In the genomic region with DNA sequence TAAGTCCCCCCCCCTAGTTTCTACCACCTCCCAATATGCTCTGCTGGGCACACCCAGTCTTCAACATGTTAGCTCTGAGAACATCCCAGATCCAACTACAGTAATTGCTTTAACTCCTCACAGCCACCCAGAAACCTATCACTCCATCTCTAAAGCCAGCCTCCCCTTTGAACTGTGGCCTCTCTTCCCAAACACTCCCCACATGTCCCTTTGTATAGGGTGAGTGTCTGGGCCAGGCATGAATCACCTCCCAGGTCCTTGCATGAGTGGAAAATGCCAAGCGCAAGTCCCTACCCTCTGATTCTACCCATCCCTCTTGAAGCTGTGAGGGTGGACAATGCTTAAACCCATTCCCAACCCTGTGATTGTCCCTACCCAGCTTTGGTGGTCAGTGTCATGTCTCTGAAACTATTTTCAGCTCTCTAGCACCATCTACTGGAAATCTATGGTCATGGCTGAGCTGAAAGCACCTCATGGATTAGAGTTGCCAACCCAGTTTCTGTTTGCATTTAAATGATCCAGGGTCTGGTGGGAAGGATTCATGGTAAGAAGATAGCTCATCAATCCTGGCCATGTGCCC, we compare ENCODE assay signal across 9 mouse cellular contexts.
DNase-seq lines count a peak whose midpoint lies in the region; TF ChIP-seq lines count a peak whose summit lies in the region.
"Had no signal": no experiment of that assay in that cellular context is flagged by ENCODE, and none has a peak within 500 bp of the region (broad histone marks: within the 10 kb centered on the region; RNA-seq: fewer than 3 reads in every experiment).

No protein-coding gene starts in this region.

- no peaks in the 10 kb centered on the region for H3K27me3 ChIP-seq in testis, adult 2 months (ENCODE audit: control insufficient read depth, insufficient read depth, low read length)
- H3K27me3 ChIP-seq: embryonic facial prominence, embryonic 15.5 days had no signal

- no peak overlapping the region for H3K4me3 ChIP-seq in testis, adult 2 months (ENCODE audit: control insufficient read depth, low read depth, low read length)
- H3K4me3 ChIP-seq: embryonic facial prominence, embryonic 15.5 days had no signal

- H3K4me1 ChIP-seq in testis, adult 2 months (ENCODE audit: control insufficient read depth, insufficient read depth, low read length) = no peaks in the 10 kb centered on the region; the same call in 1 of the 2 replicates

- TF ChIP-seq POLR2A in testis, adult 2 months (IDR thresholded peaks at IDR 0.05; ENCODE audit: control insufficient read depth, low read depth, low read length) = no peak

- no peaks in the 10 kb centered on the region for H3K36me3 ChIP-seq in testis, adult 2 months (ENCODE audit: control insufficient read depth, insufficient read depth, low read length)
- H3K36me3 ChIP-seq: embryonic facial prominence, embryonic 15.5 days had no signal

- TF ChIP-seq CTCF in testis, adult 2 months (IDR thresholded peaks at IDR 0.05; ENCODE audit: control insufficient read depth, insufficient read depth, insufficient replicate concordance, low read depth, low read length) = peak; percentile 9; the same call in 1 of the 2 replicates

- no peak overlapping the region for H3K27ac ChIP-seq in testis, adult 2 months (ENCODE audit: control insufficient read depth, insufficient read depth, low read depth, low read length)
- H3K27ac ChIP-seq: embryonic facial prominence, embryonic 15.5 days had no signal

- DNase-seq in testis, postnatal 10 days (ENCODE audit: low spot score) = no peak
- peak; percentile 28 for DNase-seq in cerebellum, adult 9-10 months
- DNase-seq in frontal cortex, postnatal 36 days (ENCODE audit: low spot score in 2 of 2) = peak; percentile 26 to 62
- peak; percentile 18 to 46 for DNase-seq in kidney, postnatal 36 days
- peak; percentile 33 for DNase-seq in lung, postnatal 25 days (ENCODE audit: low spot score)
- peak; percentile 9 for DNase-seq in right cerebral cortex, postnatal 25 days
- DNase-seq in spleen, postnatal 4 days (ENCODE audit: low spot score in 2 of 2) = no peak

Comparison
In these comparisons a context has a peak if more than half of its experiments do, and no peak if none do; other contexts are left out.
1. DNase-seq: peak in cerebellum, adult 9-10 months (single experiment), frontal cortex, postnatal 36 days (2 of 2), kidney, postnatal 36 days (2 of 2), lung, postnatal 25 days (single experiment) and right cerebral cortex, postnatal 25 days (single experiment); none in testis, postnatal 10 days (single experiment) and spleen, postnatal 4 days (0 of 2).